Mouse (Mus musculus) thymus, adult 2 months (tissue): ENCODE measurements around the gene Prim2. TPM values are rescaled to one million over a fixed set of nuclear protein-coding genes. Genes with fewer than 3 reads are reported as not detected.

Source experiments
- DNase-seq: peaks from one replicate; pipeline ENCODE4 v3.0.0; 2021
- H3K27ac ChIP-seq: fragments of 200-500 bp; 2 replicates; pipeline ENCODE4 v1.5.1; 2012; ENCODE audit warnings: low read length, control low read depth; ENCODE audit not compliant: control insufficient read depth, insufficient read depth
- H3K27me3 ChIP-seq: fragments of 200-500 bp; 2 replicates; pipeline ENCODE4 v1.6.1; 2012; ENCODE audit warnings: mild to moderate bottlenecking, low read length, moderate library complexity, mixed read lengths; ENCODE audit not compliant: control insufficient read depth, insufficient read depth
- H3K36me3 ChIP-seq: fragments of 200-500 bp; 2 replicates; pipeline ENCODE4 v1.6.1; 2012; ENCODE audit warnings: mild to moderate bottlenecking, low read length, moderate library complexity; ENCODE audit not compliant: control insufficient read depth, insufficient read depth
- H3K4me1 ChIP-seq: fragments of 200-500 bp; replicated peaks from 2 replicates; pipeline ENCODE4 v1.6.1; 2012; ENCODE audit warnings: low read length; ENCODE audit not compliant: control insufficient read depth, insufficient read depth
- H3K4me3 ChIP-seq: fragments of 200-500 bp; 2 replicates; pipeline ENCODE4 v1.5.1; 2012; ENCODE audit warnings: mild to moderate bottlenecking, low read length, control low read depth, moderate library complexity; ENCODE audit not compliant: control insufficient read depth, insufficient read depth
- CTCF ChIP-seq: fragments of 200-500 bp; IDR thresholded peaks from 2 replicates; pipeline ENCODE4 v1.5.1; 2012; ENCODE audit warnings: mild to moderate bottlenecking, control low read depth, low read length, moderate library complexity, borderline replicate concordance; ENCODE audit not compliant: control insufficient read depth, poor library complexity, insufficient read depth; ENCODE audit errors: extremely low read depth
- POLR2A ChIP-seq: fragments of 200-500 bp; IDR thresholded peaks from 2 replicates; pipeline ENCODE4 v1.6.1; 2012; ENCODE audit warnings: mild to moderate bottlenecking, low read length, control low read depth, moderate library complexity; ENCODE audit not compliant: control insufficient read depth, poor library complexity, insufficient read depth; ENCODE audit errors: extremely low read depth
- WGBS: fragments of 180-500 bp; shearing (Covaris S2); methylation state at CpG from one replicate; pipeline ENCODE4 v1.1.7; 2018; 5-methylcytosine and 5-hydroxymethylcytosine counted together
- polyA plus RNA-seq: library from polyadenylated mRNA; depleted of rRNA; stranded (reverse); fragments of >200 nt; gene quantifications from 2 replicates; pipeline ENCODE4 v1.2.3, GENCODE M21; 2012

Prim2 gene
- polyA plus RNA-seq, 1 experiment = 16.2 TPM

- no peak overlapping the region for H3K27ac ChIP-seq
- WGBS = 96% methylated on average over 5 of the region's 5 CpGs
- H3K27me3 ChIP-seq = no peaks in the 10 kb centered on the region
- no peaks in the 10 kb centered on the region for H3K4me1 ChIP-seq
- no peak overlapping the region for H3K4me3 ChIP-seq
- H3K36me3 ChIP-seq = no peaks in the 10 kb centered on the region
- TF ChIP-seq CTCF = no peak
- no peak for TF ChIP-seq POLR2A
- no peak for DNase-seq
Observed at GRCm38 (mm10) chr1:33523223-33523622, 146.4 kb downstream of the Prim2 start.

- TF ChIP-seq CTCF = no peak
- no peak for TF ChIP-seq POLR2A
- H3K27me3 ChIP-seq = no peaks in the 10 kb centered on the region
- no peak for DNase-seq
- no peaks in the 10 kb centered on the region for H3K36me3 ChIP-seq
- H3K4me1 ChIP-seq = no peaks in the 10 kb centered on the region
- no peak overlapping the region for H3K27ac ChIP-seq
- no peak overlapping the region for H3K4me3 ChIP-seq
- 94% methylated on average over 8 of the region's 8 CpGs for WGBS
Observed at GRCm38 (mm10) chr1:33515124-33515523, 154.5 kb downstream of the Prim2 start.

- WGBS = 96% methylated on average over 4 of the region's 4 CpGs
- Histone ChIP-seq H3K4me1 (no peaks in the 10 kb centered on the region), H3K36me3 (no peaks in the 10 kb centered on the region), H3K4me3 (no peak overlapping the region), H3K27ac (no peak overlapping the region), H3K27me3 (no peaks in the 10 kb centered on the region)
- no peak for DNase-seq
- TF ChIP-seq POLR2A = no peak
- TF ChIP-seq CTCF = no peak
Observed at GRCm38 (mm10) chr1:33511310-33511709, 158.3 kb downstream of the Prim2 start.

DNA sequence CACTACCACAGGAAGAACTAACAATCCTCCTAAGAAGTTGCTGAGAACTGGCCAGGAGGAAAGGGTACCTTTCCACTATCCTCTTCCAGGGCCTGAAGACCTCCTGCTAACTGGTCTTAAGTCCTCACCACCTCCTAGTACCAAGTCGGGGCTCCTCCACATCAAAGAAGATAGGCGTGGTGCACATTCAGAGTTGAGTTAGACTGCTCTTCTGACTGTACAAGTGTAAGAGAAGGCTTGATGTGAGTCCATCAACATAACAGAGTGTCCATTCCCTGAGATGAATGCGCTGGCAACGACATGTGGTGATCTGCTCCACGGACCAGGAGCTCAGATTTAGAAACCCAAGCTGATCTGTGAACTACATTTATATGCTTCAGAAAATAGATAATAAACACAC is 165.2 kb downstream of the Prim2 start:
- peaks cover 4% of the 10 kb centered on the region; the same call in 1 of the 2 replicates for H3K4me1 ChIP-seq
- 96% methylated on average over 5 of the region's 5 CpGs for WGBS
- no peak for DNase-seq
- H3K4me3 ChIP-seq = no peak overlapping the region
- H3K27me3 ChIP-seq = no peaks in the 10 kb centered on the region
- TF ChIP-seq CTCF (no peak), POLR2A (no peak)
- no peak overlapping the region for H3K27ac ChIP-seq
- no peaks in the 10 kb centered on the region for H3K36me3 ChIP-seq

GRCm38 (mm10) chr1:33502890-33503289 is 166.7 kb downstream of the Prim2 start:
- Histone ChIP-seq H3K4me1 (peaks cover 4% of the 10 kb centered on the region; the same call in 1 of the 2 replicates), H3K4me3 (no peak overlapping the region), H3K27ac (no peak overlapping the region), H3K27me3 (no peaks in the 10 kb centered on the region), H3K36me3 (no peaks in the 10 kb centered on the region)
- TF ChIP-seq POLR2A = no peak
- TF ChIP-seq CTCF = no peak
- 25% methylated on average over 7 of the region's 7 CpGs for WGBS
- DNase-seq = no peak

DNA sequence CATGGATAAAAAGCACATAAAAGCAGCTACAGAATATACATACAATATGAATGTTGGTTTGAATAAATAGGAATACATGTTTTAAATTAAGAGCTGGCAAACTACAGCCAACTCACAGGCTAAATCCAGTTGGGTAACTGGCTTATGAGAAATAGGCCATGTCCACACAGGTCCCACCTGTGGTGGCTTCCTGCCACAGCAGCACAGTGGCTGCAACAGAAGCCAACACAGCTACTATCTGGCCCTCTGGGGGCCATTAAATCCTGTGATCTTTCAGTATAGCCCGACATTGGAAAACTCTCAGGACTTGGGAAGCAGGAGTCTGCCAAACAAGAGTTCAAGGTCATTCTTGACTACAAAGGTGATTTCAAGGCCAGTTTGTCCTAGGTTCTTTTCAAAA is 167.3 kb downstream of the Prim2 start:
- TF ChIP-seq POLR2A (no peak), CTCF (no peak)
- Histone ChIP-seq H3K4me3 (no peak overlapping the region), H3K4me1 (peaks cover 4% of the 10 kb centered on the region; the same call in 1 of the 2 replicates), H3K36me3 (no peaks in the 10 kb centered on the region), H3K27ac (no peak overlapping the region), H3K27me3 (no peaks in the 10 kb centered on the region)
- WGBS = 79% methylated on average over 1 of the region's 1 CpGs
- no peak for DNase-seq

GRCm38 (mm10) chr1:33500111-33500510 is 169.5 kb downstream of the Prim2 start:
- TF ChIP-seq POLR2A = no peak
- TF ChIP-seq CTCF = no peak
- Histone ChIP-seq H3K4me1 (peaks cover 4% of the 10 kb centered on the region; the same call in 1 of the 2 replicates), H3K27ac (no peak overlapping the region), H3K27me3 (no peaks in the 10 kb centered on the region), H3K4me3 (no peak overlapping the region), H3K36me3 (no peaks in the 10 kb centered on the region)
- DNase-seq = no peak
- 95% methylated on average over 9 of the region's 9 CpGs for WGBS
